Mouse (Mus musculus): ENCODE data around the gene Cd200r3.

DNA sequence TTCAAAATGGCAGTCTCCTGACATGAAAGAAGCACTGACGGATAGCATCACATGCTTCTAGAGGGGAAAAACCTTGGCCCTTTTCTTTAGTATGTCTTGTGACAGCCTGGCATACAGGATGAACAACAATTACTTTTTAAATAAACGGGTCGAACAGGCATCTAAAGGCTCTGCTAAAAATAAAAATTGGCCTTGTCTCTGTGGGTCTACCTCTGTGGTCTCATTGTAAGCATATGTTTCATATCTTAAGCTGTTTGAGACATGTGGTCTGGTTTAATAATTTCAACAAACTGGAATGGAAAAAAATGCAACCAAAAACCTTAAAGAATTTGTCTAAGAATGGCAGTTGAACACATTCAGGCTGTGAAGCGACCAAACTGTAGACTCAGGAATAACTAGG lies 27.4 kb downstream of the Cd200r3 start:
- no peak for TF ChIP-seq CTCF (IDR thresholded peaks at IDR 0.05; ENCODE audit: low read depth)
- no peak for TF ChIP-seq EP300 (optimal IDR thresholded peaks at IDR 0.05)

Measured in stomach, postnatal 0 days (tissue).